Mouse (Mus musculus): ENCODE data around the gene Gm45717. TPM values are rescaled to one million over a fixed set of nuclear protein-coding genes. Genes with fewer than 3 reads are reported as not detected.

The Gm45717 gene
- total and polyA plus RNA-seq, 3 experiments, result not detected

DNA sequence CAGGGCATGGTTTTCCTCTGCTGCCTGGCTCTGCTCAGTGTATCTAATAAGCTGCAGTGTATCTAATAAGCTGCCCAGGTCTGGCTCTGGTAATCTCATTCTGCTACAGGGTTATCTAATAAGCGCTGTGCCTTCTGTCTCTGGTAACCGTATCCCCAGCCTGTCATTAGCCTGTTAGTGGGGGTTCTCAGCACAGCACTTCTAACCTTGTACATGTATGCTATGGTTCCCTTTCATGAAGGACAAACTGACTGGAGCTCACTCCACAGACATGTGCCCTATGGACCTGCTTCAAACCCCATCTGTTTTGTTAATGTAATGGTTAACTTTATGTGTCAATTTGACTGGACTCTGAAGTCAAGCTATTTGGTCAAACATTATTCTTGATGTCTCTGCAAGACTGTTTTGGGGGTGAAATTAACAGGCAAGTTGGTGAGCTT is 50.1 kb downstream of the Gm45717 start:
- no peak for TF ChIP-seq GATA2 (IDR thresholded peaks at IDR 0.05; ENCODE audit: borderline replicate concordance, low read depth, low read length)
- no peak for TF ChIP-seq GATA1 (IDR thresholded peaks at IDR 0.05; ENCODE audit: borderline replicate concordance, low read length)
- TF ChIP-seq TAL1 (conservative IDR thresholded peaks at IDR 0.05; ENCODE audit: low read depth, low read length), result no peak
- TF ChIP-seq CTCF (IDR thresholded peaks at IDR 0.05; ENCODE audit: low read depth, low read length), result no peak
- no peak for TF ChIP-seq POLR2AphosphoS5 (IDR thresholded peaks at IDR 0.05; ENCODE audit: insufficient replicate concordance, low read depth, low read length)
- Histone ChIP-seq H3K36me3 (replicated peaks) (peaks cover 4% of the 10 kb centered on the region), H3K4me1 (ENCODE audit: insufficient read depth, low read depth, low read length) (peaks cover 16% of the 10 kb centered on the region), H3K4me3 (ENCODE audit: low read depth, low read length) (no peak overlapping the region), H3K27me3 (ENCODE audit: insufficient read depth, low read length) (peaks cover 16% of the 10 kb centered on the region; the same call in 1 of the 2 replicates), H3K9me3 (replicated peaks) (no peaks in the 10 kb centered on the region)
- ATAC-seq (ENCODE audit: extremely low read depth, insufficient number of reproducible peaks, low FRiP score, poor library complexity, severe bottlenecking), result no peak
- DNase-seq (ENCODE audit: low spot score), result no peak

DNA sequence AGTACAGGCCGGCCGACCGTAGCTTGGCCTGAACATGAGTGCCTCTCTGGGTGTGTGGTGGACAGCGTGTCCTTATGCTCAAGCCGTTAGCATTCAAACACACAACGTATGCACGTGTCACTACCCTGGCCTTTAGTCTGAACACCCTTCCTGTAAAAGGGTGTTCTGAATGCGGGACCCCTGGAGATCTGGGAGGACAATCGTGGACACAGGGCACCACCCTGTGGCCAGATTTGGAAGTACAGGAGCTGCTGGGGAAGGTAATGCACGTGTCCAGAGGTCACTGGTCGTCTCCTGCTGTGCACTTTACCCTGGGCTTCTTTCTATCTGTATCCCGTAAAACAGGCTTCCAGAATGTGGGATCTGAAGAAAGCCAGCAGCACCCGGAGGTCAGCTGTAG is 52.5 kb downstream of the Gm45717 start:
- no peaks in the 10 kb centered on the region for H3K9me3 ChIP-seq (replicated peaks)
- H3K36me3 ChIP-seq (replicated peaks), result peaks cover 28% of the 10 kb centered on the region
- DNase-seq (ENCODE audit: low spot score) (peak; percentile 71), ATAC-seq (ENCODE audit: extremely low read depth, insufficient number of reproducible peaks, low FRiP score, poor library complexity, severe bottlenecking) (peak; percentile 34; the same call in 1 of the 2 replicates)
- H3K4me3 ChIP-seq (ENCODE audit: low read depth, low read length), result no peak overlapping the region
- TF ChIP-seq GATA1 (IDR thresholded peaks at IDR 0.05; ENCODE audit: borderline replicate concordance, low read length) (no peak), POLR2AphosphoS5 (IDR thresholded peaks at IDR 0.05; ENCODE audit: insufficient replicate concordance, low read depth, low read length) (no peak), CTCF (IDR thresholded peaks at IDR 0.05; ENCODE audit: low read depth, low read length) (peak; percentile 91)
- peaks cover 14% of the 10 kb centered on the region; the same call in 1 of the 2 replicates for H3K27me3 ChIP-seq (ENCODE audit: insufficient read depth, low read length)
- H3K4me1 ChIP-seq (ENCODE audit: insufficient read depth, low read depth, low read length), result 0 out of 2 replicates have a peak, but pooled peaks cover 6% of the 10 kb centered on the region

DNA sequence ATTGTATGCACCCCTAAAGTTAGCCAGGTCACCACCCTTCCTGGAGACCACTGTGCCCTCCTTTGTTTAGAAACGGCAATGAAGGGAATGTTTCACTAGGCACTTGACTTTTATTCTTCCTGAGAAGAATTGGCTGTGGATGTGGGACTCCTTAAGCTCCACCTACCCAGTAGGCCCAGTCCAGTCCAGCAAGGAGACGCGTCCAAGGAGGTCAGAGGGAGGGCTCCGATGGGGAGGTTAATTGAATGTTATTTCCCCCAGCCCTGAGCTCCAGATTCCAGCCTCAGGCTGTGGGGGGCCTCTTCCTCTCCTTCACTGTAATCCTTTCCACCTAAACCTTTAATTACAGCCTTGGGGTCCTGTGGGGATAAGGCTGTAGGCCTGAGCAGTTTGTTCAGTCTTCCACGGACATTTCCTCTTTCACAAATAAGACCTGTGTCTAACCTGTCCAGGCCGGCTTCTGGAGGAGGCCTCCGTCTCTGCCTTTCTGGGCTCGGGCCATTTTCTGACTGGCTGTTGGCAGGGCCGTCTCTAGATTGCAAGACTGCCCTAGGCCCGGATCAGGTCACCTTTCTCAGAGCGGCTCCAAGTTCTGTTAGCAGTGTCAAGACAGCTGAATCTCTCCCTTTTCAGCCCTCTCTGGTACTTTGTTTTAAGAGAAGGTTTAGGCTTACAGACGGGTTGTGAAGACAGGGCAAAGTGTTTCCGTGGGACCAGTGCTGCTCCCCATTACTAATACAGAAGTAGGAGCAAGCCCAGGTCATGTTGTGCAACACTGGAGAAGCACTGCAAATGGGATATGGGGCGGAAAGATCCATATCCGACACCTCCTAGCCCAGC is 53.5 kb downstream of the Gm45717 start:
- DNase-seq (ENCODE audit: low spot score), result no peak
- Histone ChIP-seq H3K9me3 (replicated peaks) (no peaks in the 10 kb centered on the region), H3K27me3 (ENCODE audit: insufficient read depth, low read length) (peaks cover 14% of the 10 kb centered on the region; the same call in 1 of the 2 replicates), H3K4me1 (ENCODE audit: insufficient read depth, low read depth, low read length) (0 out of 2 replicates have a peak, but pooled peaks cover 6% of the 10 kb centered on the region), H3K36me3 (replicated peaks) (peaks cover 37% of the 10 kb centered on the region), H3K4me3 (ENCODE audit: low read depth, low read length) (no peak overlapping the region)
- ATAC-seq (ENCODE audit: extremely low read depth, insufficient number of reproducible peaks, low FRiP score, poor library complexity, severe bottlenecking), result no peak
- no peak for TF ChIP-seq GATA2 (IDR thresholded peaks at IDR 0.05; ENCODE audit: borderline replicate concordance, low read depth, low read length)
- no peak for TF ChIP-seq POLR2AphosphoS5 (IDR thresholded peaks at IDR 0.05; ENCODE audit: insufficient replicate concordance, low read depth, low read length)
- TF ChIP-seq CTCF (IDR thresholded peaks at IDR 0.05; ENCODE audit: low read depth, low read length), result no peak
- no peak for TF ChIP-seq GATA1 (IDR thresholded peaks at IDR 0.05; ENCODE audit: borderline replicate concordance, low read length)
- no peak for TF ChIP-seq TAL1 (conservative IDR thresholded peaks at IDR 0.05; ENCODE audit: low read depth, low read length)

DNA sequence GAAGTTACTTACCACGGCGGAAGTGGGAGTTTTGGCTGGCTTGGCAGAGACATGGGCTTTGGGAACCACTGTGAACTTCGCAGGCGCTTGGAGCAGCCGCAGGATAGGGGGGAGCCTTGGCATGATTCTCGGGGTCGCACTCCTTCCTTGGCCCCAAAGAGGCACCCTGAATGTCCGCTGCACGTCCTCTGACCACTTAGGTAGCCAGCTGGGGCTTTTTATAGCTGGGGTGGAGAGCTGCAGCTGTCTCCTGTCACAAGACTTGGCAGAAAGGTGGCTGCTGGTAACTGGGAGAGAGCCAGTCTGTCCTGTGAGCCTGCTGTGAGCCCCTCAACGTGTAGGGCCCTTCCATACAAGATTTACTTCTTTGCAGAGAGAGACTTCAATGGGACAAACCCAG is 55.5 kb downstream of the Gm45717 start, which contains the start of gene Cox8b:
TSS of gene Cox8b (minus strand) at position 227 of the 400 bp plus-strand sequence.
- no peak within 1 kb of the TSS for H3K4me3 ChIP-seq (ENCODE audit: low read depth, low read length)
- H3K9me3 ChIP-seq (replicated peaks), result no peaks in the 10 kb centered on the region
- TF ChIP-seq GATA1 (IDR thresholded peaks at IDR 0.05; ENCODE audit: borderline replicate concordance, low read length), result no peak
- TF ChIP-seq GATA2 (IDR thresholded peaks at IDR 0.05; ENCODE audit: borderline replicate concordance, low read depth, low read length), result no peak
- TF ChIP-seq TAL1 (conservative IDR thresholded peaks at IDR 0.05; ENCODE audit: low read depth, low read length), result no peak
- no peak for TF ChIP-seq CTCF (IDR thresholded peaks at IDR 0.05; ENCODE audit: low read depth, low read length)
- TF ChIP-seq POLR2AphosphoS5 (IDR thresholded peaks at IDR 0.05; ENCODE audit: insufficient replicate concordance, low read depth, low read length), result no peak
- 0 out of 2 replicates have a peak, but pooled peaks cover 2% of the 10 kb centered on the region for H3K27me3 ChIP-seq (ENCODE audit: insufficient read depth, low read length)
- H3K4me1 ChIP-seq (ENCODE audit: insufficient read depth, low read depth, low read length), result 0 out of 2 replicates have a peak, but pooled peaks cover 2% of the 10 kb centered on the region
- DNase-seq (ENCODE audit: low spot score) (no peak), ATAC-seq (ENCODE audit: extremely low read depth, insufficient number of reproducible peaks, low FRiP score, poor library complexity, severe bottlenecking) (no peak)
- peaks cover 55% of the 10 kb centered on the region for H3K36me3 ChIP-seq (replicated peaks)

Other genes with a start within 250 kb of the Gm45717 start
Only the 20 nearest of the 28 such genes appear.
- not detected in 2 replicates for gene Zfp941, start 133.8 kb downstream of the Gm45717 start, total RNA-seq (2014; fragmentation: Nextera tagmentation)
- 0.05 and 0.06 TPM in 2 replicates for gene Zfp941, start 133.8 kb downstream of the Gm45717 start, total RNA-seq (2017)
- not detected in 2 replicates for gene Zfp941, start 133.8 kb downstream of the Gm45717 start, polyA plus RNA-seq (2012)
- gene Urah, start 120.9 kb downstream of the Gm45717 start, total RNA-seq (2014; fragmentation: Nextera tagmentation), result not detected in 2 replicates
- gene Urah, start 120.9 kb downstream of the Gm45717 start, total RNA-seq (2017), result not detected in 2 replicates
- not detected in 2 replicates for gene Urah, start 120.9 kb downstream of the Gm45717 start, polyA plus RNA-seq (2012)
- gene Scgb1c1, start 110.4 kb downstream of the Gm45717 start, total RNA-seq (2014; fragmentation: Nextera tagmentation), result not detected in 2 replicates
- gene Scgb1c1, start 110.4 kb downstream of the Gm45717 start, total RNA-seq (2017), result not detected in 2 replicates
- not detected in 2 replicates for gene Scgb1c1, start 110.4 kb downstream of the Gm45717 start, polyA plus RNA-seq (2012)
- gene Odf3, start 108.1 kb downstream of the Gm45717 start, total RNA-seq (2014; fragmentation: Nextera tagmentation), result not detected in 2 replicates
- gene Odf3, start 108.1 kb downstream of the Gm45717 start, total RNA-seq (2017), result 0.11 and 0.17 TPM in 2 replicates
- gene Odf3, start 108.1 kb downstream of the Gm45717 start, polyA plus RNA-seq (2012), result not detected in 2 replicates
- not detected in 2 replicates for gene Gm45785, start 99.6 kb downstream of the Gm45717 start, total RNA-seq (2014; fragmentation: Nextera tagmentation)
- gene Gm45785, start 99.6 kb downstream of the Gm45717 start, total RNA-seq (2017), result 0.17 and 1.8 TPM in 2 replicates
- 1.3 and 2.1 TPM in 2 replicates for gene Gm45785, start 99.6 kb downstream of the Gm45717 start, polyA plus RNA-seq (2012)
- gene Ric8a, start 99.0 kb downstream of the Gm45717 start, total RNA-seq (2014; fragmentation: Nextera tagmentation), result 19.9 and 29.5 TPM in 2 replicates
- gene Ric8a, start 99.0 kb downstream of the Gm45717 start, total RNA-seq (2017), result 21.1 and 27.9 TPM in 2 replicates
- 27.9 and 28.4 TPM in 2 replicates for gene Ric8a, start 99.0 kb downstream of the Gm45717 start, polyA plus RNA-seq (2012)
- 8.4 and 10.1 TPM in 2 replicates for gene Bet1l, start 98.4 kb downstream of the Gm45717 start, total RNA-seq (2014; fragmentation: Nextera tagmentation)
- 13.1 and 16.1 TPM in 2 replicates for gene Bet1l, start 98.4 kb downstream of the Gm45717 start, total RNA-seq (2017)
- gene Bet1l, start 98.4 kb downstream of the Gm45717 start, polyA plus RNA-seq (2012), result 3.5 and 5.2 TPM in 2 replicates
- 93.7 and 98.1 TPM in 2 replicates for gene Psmd13, start 74.0 kb downstream of the Gm45717 start, total RNA-seq (2014; fragmentation: Nextera tagmentation)
- gene Psmd13, start 74.0 kb downstream of the Gm45717 start, total RNA-seq (2017), result 193 and 195 TPM in 2 replicates
- 45.7 and 70.1 TPM in 2 replicates for gene Psmd13, start 74.0 kb downstream of the Gm45717 start, polyA plus RNA-seq (2012)
- 10.5 and 11.8 TPM in 2 replicates for gene Sirt3, start 73.6 kb downstream of the Gm45717 start, total RNA-seq (2014; fragmentation: Nextera tagmentation)
- gene Sirt3, start 73.6 kb downstream of the Gm45717 start, total RNA-seq (2017), result 11.0 and 17.5 TPM in 2 replicates
- gene Sirt3, start 73.6 kb downstream of the Gm45717 start, polyA plus RNA-seq (2012), result 27.6 and 31.7 TPM in 2 replicates
- not detected in 2 replicates for gene Cox8b, start 55.5 kb downstream of the Gm45717 start, total RNA-seq (2014; fragmentation: Nextera tagmentation)
- not detected in 2 replicates for gene Cox8b, start 55.5 kb downstream of the Gm45717 start, total RNA-seq (2017)
- not detected in 2 replicates for gene Cox8b, start 55.5 kb downstream of the Gm45717 start, polyA plus RNA-seq (2012)
- gene Nlrp6, start 35.0 kb downstream of the Gm45717 start, total RNA-seq (2014; fragmentation: Nextera tagmentation), result not detected in 2 replicates
- gene Nlrp6, start 35.0 kb downstream of the Gm45717 start, total RNA-seq (2017), result 0.11 and 0.12 TPM in 2 replicates
- gene Nlrp6, start 35.0 kb downstream of the Gm45717 start, polyA plus RNA-seq (2012), result 0.07 and 0.08 TPM in 2 replicates
- 7.5 and 8.1 TPM in 2 replicates for gene Pgghg, start 14.5 kb downstream of the Gm45717 start, total RNA-seq (2014; fragmentation: Nextera tagmentation)
- 9.0 and 10.0 TPM in 2 replicates for gene Pgghg, start 14.5 kb downstream of the Gm45717 start, total RNA-seq (2017)
- gene Pgghg, start 14.5 kb downstream of the Gm45717 start, polyA plus RNA-seq (2012), result 5.6 and 6.7 TPM in 2 replicates
- gene Ifitm5, start 5.6 kb downstream of the Gm45717 start, total RNA-seq (2014; fragmentation: Nextera tagmentation), result 1.6 TPM in 1 of 2 replicates, not detected in the other
- 0.35 and 1.2 TPM in 2 replicates for gene Ifitm5, start 5.6 kb downstream of the Gm45717 start, total RNA-seq (2017)
- gene Ifitm5, start 5.6 kb downstream of the Gm45717 start, polyA plus RNA-seq (2012), result 0.16 and 0.32 TPM in 2 replicates
- 239 and 256 TPM in 2 replicates for gene Ifitm2, start 50 bp upstream of the Gm45717 start, total RNA-seq (2014; fragmentation: Nextera tagmentation)
- gene Ifitm2, start 50 bp upstream of the Gm45717 start, total RNA-seq (2017), result 205 and 220 TPM in 2 replicates
- gene Ifitm2, start 50 bp upstream of the Gm45717 start, polyA plus RNA-seq (2012), result 129 and 161 TPM in 2 replicates
- 2.9 and 5.5 TPM in 2 replicates for gene Ifitm1, start 11.3 kb upstream of the Gm45717 start, total RNA-seq (2014; fragmentation: Nextera tagmentation)
- 1.5 and 2.1 TPM in 2 replicates for gene Ifitm1, start 11.3 kb upstream of the Gm45717 start, total RNA-seq (2017)
- not detected in 2 replicates for gene Ifitm1, start 11.3 kb upstream of the Gm45717 start, polyA plus RNA-seq (2012)
- gene Ifitm3, start 54.8 kb upstream of the Gm45717 start, total RNA-seq (2014; fragmentation: Nextera tagmentation), result not detected in 2 replicates
- not detected in 2 replicates for gene Ifitm3, start 54.8 kb upstream of the Gm45717 start, total RNA-seq (2017)
- not detected in 2 replicates for gene Ifitm3, start 54.8 kb upstream of the Gm45717 start, polyA plus RNA-seq (2012)
- gene Ifitm6, start 62.0 kb upstream of the Gm45717 start, total RNA-seq (2014; fragmentation: Nextera tagmentation), result not detected in 2 replicates
- gene Ifitm6, start 62.0 kb upstream of the Gm45717 start, total RNA-seq (2017), result not detected in 2 replicates
- not detected in 2 replicates for gene Ifitm6, start 62.0 kb upstream of the Gm45717 start, polyA plus RNA-seq (2012)
- gene Gm17387, start 73.2 kb upstream of the Gm45717 start, total RNA-seq (2014; fragmentation: Nextera tagmentation), result not detected in 2 replicates
- gene Gm17387, start 73.2 kb upstream of the Gm45717 start, total RNA-seq (2017), result not detected in 2 replicates
- not detected in 2 replicates for gene Gm17387, start 73.2 kb upstream of the Gm45717 start, polyA plus RNA-seq (2012)
- gene B4galnt4, start 105.2 kb upstream of the Gm45717 start, total RNA-seq (2014; fragmentation: Nextera tagmentation), result not detected in 2 replicates
- gene B4galnt4, start 105.2 kb upstream of the Gm45717 start, total RNA-seq (2017), result 0.06 TPM in 1 of 2 replicates, not detected in the other
- not detected in 2 replicates for gene B4galnt4, start 105.2 kb upstream of the Gm45717 start, polyA plus RNA-seq (2012)
- gene Pkp3, start 122.3 kb upstream of the Gm45717 start, total RNA-seq (2014; fragmentation: Nextera tagmentation), result not detected in 2 replicates
- gene Pkp3, start 122.3 kb upstream of the Gm45717 start, total RNA-seq (2017), result not detected in 2 replicates
- gene Pkp3, start 122.3 kb upstream of the Gm45717 start, polyA plus RNA-seq (2012), result not detected in 2 replicates